In genomic region chr1:37872131-37873067, GRCm38 (mm10) we compare ENCODE assay signal across 8 mouse cellular contexts. TPM values are rescaled to one million over a fixed set of nuclear protein-coding genes. Genes with fewer than 3 reads are reported as not detected.
A peak's percentile ranks its signal among the peaks of the same experiment; 100 is the strongest.
DNase-seq lines count a peak whose midpoint lies in the region; ATAC-seq and TF ChIP-seq lines count a peak whose summit lies in the region.

No protein-coding gene starts in this region.

- peak overlapping the region; percentile 57 for H3K4me3 ChIP-seq in embryonic facial prominence, embryonic 13.5 days
- H3K4me3 ChIP-seq in kidney, adult 2 months (ENCODE audit: insufficient read depth, low read depth, low read length) = peak overlapping the region; percentile 84
- H3K4me3 ChIP-seq in limb, embryonic 12.5 days (replicated peaks) = peak overlapping the region; percentile 50
- H3K4me3 ChIP-seq in midbrain, embryonic 14.5 days (replicated peaks; ENCODE audit: low read depth, low read length) = peak overlapping the region; percentile 51

- H3K4me1 ChIP-seq in embryonic facial prominence, embryonic 13.5 days = peaks cover 10% of the 10 kb centered on the region; the same call in 1 of the 2 replicates
- peaks cover 7% of the 10 kb centered on the region; the same call in 1 of the 2 replicates for H3K4me1 ChIP-seq in kidney, adult 2 months (ENCODE audit: control insufficient read depth, insufficient read depth, low read length)
- H3K4me1 ChIP-seq in limb, embryonic 12.5 days (replicated peaks) = peaks cover 4% of the 10 kb centered on the region; the same call in 1 of the 2 replicates
- peaks cover 12% of the 10 kb centered on the region for H3K4me1 ChIP-seq in midbrain, embryonic 14.5 days (ENCODE audit: control insufficient read depth, insufficient read depth, low read length)

- ATAC-seq in embryonic facial prominence, embryonic 13.5 days (ENCODE audit: insufficient number of reproducible peaks, insufficient read depth, low FRiP score, low TSS enrichment, low read depth) = peak; percentile 77
- peak; percentile 90 for ATAC-seq in limb, embryonic 12.5 days (ENCODE audit: insufficient number of reproducible peaks, insufficient read depth, low FRiP score, low TSS enrichment, low read depth)
- peak; percentile 85 for ATAC-seq in midbrain, embryonic 14.5 days (ENCODE audit: low FRiP score, low TSS enrichment)

- peak overlapping the region; percentile 69 for H3K9ac ChIP-seq in embryonic facial prominence, embryonic 13.5 days
- peak overlapping the region; percentile 55 for H3K9ac ChIP-seq in limb, embryonic 12.5 days (replicated peaks)
- peak overlapping the region; percentile 40 for H3K9ac ChIP-seq in midbrain, embryonic 14.5 days (replicated peaks; ENCODE audit: low read length)

- TF ChIP-seq CTCF in kidney, adult 2 months (conservative IDR thresholded peaks at IDR 0.05; ENCODE audit: insufficient read depth, insufficient read length, low read depth, low read length) = no peak

- H3K36me3 ChIP-seq in embryonic facial prominence, embryonic 13.5 days = peaks cover 28% of the 10 kb centered on the region
- H3K36me3 ChIP-seq in kidney, adult 2 months (ENCODE audit: control insufficient read depth, insufficient read depth, low read length) = no peaks in the 10 kb centered on the region; the same call in 1 of the 2 replicates
- peaks cover 27% of the 10 kb centered on the region for H3K36me3 ChIP-seq in limb, embryonic 12.5 days
- peaks cover 17% of the 10 kb centered on the region for H3K36me3 ChIP-seq in midbrain, embryonic 14.5 days (ENCODE audit: control insufficient read depth, insufficient read depth, low read length)

- H3K27me3 ChIP-seq in embryonic facial prominence, embryonic 13.5 days = peaks cover 7% of the 10 kb centered on the region
- no peaks in the 10 kb centered on the region for H3K27me3 ChIP-seq in kidney, adult 2 months (replicated peaks; ENCODE audit: control insufficient read depth, insufficient read depth, low read length)
- H3K27me3 ChIP-seq in limb, embryonic 12.5 days = peaks cover 7% of the 10 kb centered on the region; the same call in 1 of the 2 replicates
- H3K27me3 ChIP-seq in midbrain, embryonic 14.5 days (ENCODE audit: control insufficient read depth, insufficient read depth, low read length) = no peaks in the 10 kb centered on the region

- no peaks in the 10 kb centered on the region for H3K9me3 ChIP-seq in embryonic facial prominence, embryonic 13.5 days
- peaks cover 10% of the 10 kb centered on the region for H3K9me3 ChIP-seq in limb, embryonic 12.5 days
- no peaks in the 10 kb centered on the region for H3K9me3 ChIP-seq in midbrain, embryonic 14.5 days (ENCODE audit: control insufficient read depth, low read length)

- peak overlapping the region; percentile 73 for H3K4me2 ChIP-seq in embryonic facial prominence, embryonic 13.5 days
- peak overlapping the region; percentile 66 for H3K4me2 ChIP-seq in limb, embryonic 12.5 days
- peak overlapping the region; percentile 77 for H3K4me2 ChIP-seq in midbrain, embryonic 14.5 days (ENCODE audit: low read length)

- peak; percentile 28 for TF ChIP-seq POLR2A in kidney, adult 2 months (IDR thresholded peaks at IDR 0.05; ENCODE audit: low read depth, low read length)

- H3K27ac ChIP-seq in embryonic facial prominence, embryonic 13.5 days = peak overlapping the region; percentile 82
- peak overlapping the region; percentile 66 for H3K27ac ChIP-seq in kidney, adult 2 months (ENCODE audit: insufficient read depth, low read depth, low read length)
- H3K27ac ChIP-seq in limb, embryonic 12.5 days = peak overlapping the region; percentile 62
- peak overlapping the region; percentile 70 for H3K27ac ChIP-seq in midbrain, embryonic 14.5 days (replicated peaks; ENCODE audit: low read depth, low read length)

- 6% methylated on average over 33 of the region's 33 CpGs for WGBS in embryonic facial prominence, embryonic 13.5 days
- WGBS in kidney, adult 2 months = 4% methylated on average over 33 of the region's 33 CpGs
- 6% methylated on average over 33 of the region's 33 CpGs for WGBS in limb, embryonic 12.5 days
- 7% methylated on average over 33 of the region's 33 CpGs for WGBS in midbrain, embryonic 14.5 days

- peak; percentile 94 for DNase-seq in A20 (ENCODE audit: low read depth, low spot score)
- DNase-seq in adrenal gland, postnatal 4 days (ENCODE audit: low spot score in 2 of 2) = peak; percentile 49 to 72
- peak; percentile 82 to 89 for DNase-seq in heart, adult 18-20 months
- DNase-seq in kidney, adult 2 months = peak; percentile 93
- DNase-seq in midbrain, embryonic 14.5 days = peak; percentile 82
- DNase-seq in spleen, adult 18-20 months = peak; percentile 72 to 81

RNA-seq across cellular contexts. Expression of gene Lipt1, which starts 0.9 kb away (rescaled TPM):
- 10 to 100 TPM; 13.4 to 14.6 TPM for total RNA-seq in adrenal gland, postnatal 4 days (2021)
- polyA plus RNA-seq in embryonic facial prominence, embryonic 13.5 days (2015; fragmentation: Nextera tagmentation; extraction: Ambion mirVana) = 8.3 and 8.6 TPM in 2 replicates
- total RNA-seq in heart, adult 18-20 months (2021) = 10 to 100 TPM; 13.6 to 13.7 TPM
- polyA plus RNA-seq in kidney, adult 2 months (2012; rRNA removed) = 3.7 and 4.4 TPM in 2 replicates
- polyA plus RNA-seq in limb, embryonic 12.5 days (2016; fragmentation: Nextera tagmentation; extraction: Ambion mirVana) = 8.5 and 9.4 TPM in 2 replicates
- polyA plus RNA-seq in midbrain, embryonic 14.5 days (2014; fragmentation: Nextera tagmentation; extraction: Ambion mirVana) = 6.8 and 9.1 TPM in 2 replicates

RNA-seq across cellular contexts. Expression of gene Tsga10, which starts 6.2 kb away (rescaled TPM):
- 1 to 10 TPM; 4.6 to 5.9 TPM for total RNA-seq in adrenal gland, postnatal 4 days (2021)
- 6.0 and 6.9 TPM in 2 replicates for polyA plus RNA-seq in embryonic facial prominence, embryonic 13.5 days (2015; fragmentation: Nextera tagmentation; extraction: Ambion mirVana)
- 1 to 10 TPM; 4.0 to 5.0 TPM for total RNA-seq in heart, adult 18-20 months (2021)
- polyA plus RNA-seq in kidney, adult 2 months (2012; rRNA removed) = 0.71 and 0.72 TPM in 2 replicates
- 6.0 and 6.7 TPM in 2 replicates for polyA plus RNA-seq in limb, embryonic 12.5 days (2016; fragmentation: Nextera tagmentation; extraction: Ambion mirVana)
- 20.8 and 23.3 TPM in 2 replicates for polyA plus RNA-seq in midbrain, embryonic 14.5 days (2014; fragmentation: Nextera tagmentation; extraction: Ambion mirVana)

RNA-seq across cellular contexts. Expression of gene Mitd1, which starts 17.8 kb away (rescaled TPM):
- total RNA-seq in adrenal gland, postnatal 4 days (2021) = 10 to 100 TPM; 22.7 to 23.6 TPM
- 26.5 and 27.7 TPM in 2 replicates for polyA plus RNA-seq in embryonic facial prominence, embryonic 13.5 days (2015; fragmentation: Nextera tagmentation; extraction: Ambion mirVana)
- total RNA-seq in heart, adult 18-20 months (2021) = 1 to 10 TPM; 3.6 to 4.3 TPM
- 3.9 and 6.2 TPM in 2 replicates for polyA plus RNA-seq in kidney, adult 2 months (2012; rRNA removed)
- polyA plus RNA-seq in limb, embryonic 12.5 days (2016; fragmentation: Nextera tagmentation; extraction: Ambion mirVana) = 24.3 TPM in 2 replicates
- 13.7 and 14.7 TPM in 2 replicates for polyA plus RNA-seq in midbrain, embryonic 14.5 days (2014; fragmentation: Nextera tagmentation; extraction: Ambion mirVana)

RNA-seq across cellular contexts. Expression of gene Mrpl30, which starts 17.9 kb away (rescaled TPM):
- total RNA-seq in adrenal gland, postnatal 4 days (2021) = 100 to 1,000 TPM; 184 to 212 TPM
- polyA plus RNA-seq in embryonic facial prominence, embryonic 13.5 days (2015; fragmentation: Nextera tagmentation; extraction: Ambion mirVana) = 240 and 260 TPM in 2 replicates
- total RNA-seq in heart, adult 18-20 months (2021) = 100 to 1,000 TPM; 418 to 431 TPM
- polyA plus RNA-seq in kidney, adult 2 months (2012; rRNA removed) = 67.7 and 97.4 TPM in 2 replicates
- 232 and 238 TPM in 2 replicates for polyA plus RNA-seq in limb, embryonic 12.5 days (2016; fragmentation: Nextera tagmentation; extraction: Ambion mirVana)
- 275 and 310 TPM in 2 replicates for polyA plus RNA-seq in midbrain, embryonic 14.5 days (2014; fragmentation: Nextera tagmentation; extraction: Ambion mirVana)

RNA-seq across cellular contexts. Expression of gene Lyg2, which starts 43.9 kb away (rescaled TPM):
- not detected for total RNA-seq in adrenal gland, postnatal 4 days (2021)
- polyA plus RNA-seq in embryonic facial prominence, embryonic 13.5 days (2015; fragmentation: Nextera tagmentation; extraction: Ambion mirVana) = not detected in 2 replicates
- not detected for total RNA-seq in heart, adult 18-20 months (2021)
- polyA plus RNA-seq in kidney, adult 2 months (2012; rRNA removed) = not detected in 2 replicates
- not detected in 2 replicates for polyA plus RNA-seq in limb, embryonic 12.5 days (2016; fragmentation: Nextera tagmentation; extraction: Ambion mirVana)
- not detected in 2 replicates for polyA plus RNA-seq in midbrain, embryonic 14.5 days (2014; fragmentation: Nextera tagmentation; extraction: Ambion mirVana)

Comparison
In these comparisons a context has a peak if more than half of its experiments do, and no peak if none do; other contexts are left out.
1. Peak in every context shown above with its lines: DNase-seq, ATAC-seq, H3K4me3 ChIP-seq and H3K27ac ChIP-seq.